Mouse (Mus musculus): ENCODE results near the gene Gba2. TPM values are rescaled to one million over a fixed set of nuclear protein-coding genes. Genes with fewer than 3 reads are reported as not detected.
"Not testable (repeated sequence)": the region's sequence is repeated elsewhere in the genome, so short reads cannot be mapped to it uniquely, and the experiment has no call there.

Gba2 gene
- total RNA-seq, 2 experiments from 2014 or later: 8.2 to 8.3 TPM

DNA sequence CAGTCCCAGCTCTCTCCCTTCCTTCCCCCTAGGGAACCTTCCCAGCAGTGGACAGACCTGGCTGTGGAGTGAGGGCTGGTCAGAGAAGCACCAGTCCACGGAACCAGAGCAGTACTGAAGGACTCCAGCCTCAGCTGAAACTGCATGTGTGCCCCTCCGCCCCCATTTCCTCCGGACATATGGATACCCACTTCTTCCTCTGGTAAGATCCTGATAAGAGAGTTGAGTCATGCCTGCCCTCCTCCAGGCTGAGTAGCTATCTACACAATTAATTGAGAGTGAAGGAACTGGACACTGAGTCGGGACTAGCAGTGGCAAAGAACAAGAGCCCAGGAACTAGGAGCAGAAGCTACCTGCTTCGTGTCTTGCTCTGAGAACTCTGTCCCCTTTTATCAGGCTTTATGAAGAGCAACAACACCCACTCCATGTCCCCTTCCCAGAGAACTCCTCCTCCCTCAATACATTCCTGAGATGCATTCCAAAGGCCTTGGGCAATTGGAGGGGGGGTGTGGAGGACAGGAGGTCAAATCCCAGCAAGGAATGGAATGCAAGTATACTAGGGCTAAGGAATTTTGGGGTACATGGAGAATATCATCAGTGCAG lies 20.5 kb downstream of the Gba2 start:
- no peak for DNase-seq (ENCODE audit: low spot score in 2 of 2)

DNA sequence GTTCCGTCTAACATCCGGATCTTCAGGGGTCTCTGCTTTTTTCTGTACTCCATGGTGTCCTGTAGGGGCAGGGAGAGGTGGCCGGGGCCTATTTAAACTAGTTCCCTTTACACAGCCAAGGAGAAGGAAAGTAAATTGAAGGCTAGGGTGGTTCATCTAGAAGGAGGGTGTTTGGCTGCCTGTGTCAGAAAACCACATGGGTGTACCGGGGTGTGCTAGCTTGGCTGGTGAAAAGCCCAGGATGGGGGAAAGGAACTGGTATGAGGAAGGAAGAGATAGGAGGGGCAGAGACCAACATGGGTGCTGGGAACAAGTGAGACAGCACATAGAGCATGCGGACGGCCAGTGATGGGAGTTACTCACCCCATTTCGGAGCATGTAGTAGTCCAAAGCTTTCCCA lies 22.7 kb downstream of the Gba2 start:
- no peak for DNase-seq (ENCODE audit: low spot score in 2 of 2)

DNA sequence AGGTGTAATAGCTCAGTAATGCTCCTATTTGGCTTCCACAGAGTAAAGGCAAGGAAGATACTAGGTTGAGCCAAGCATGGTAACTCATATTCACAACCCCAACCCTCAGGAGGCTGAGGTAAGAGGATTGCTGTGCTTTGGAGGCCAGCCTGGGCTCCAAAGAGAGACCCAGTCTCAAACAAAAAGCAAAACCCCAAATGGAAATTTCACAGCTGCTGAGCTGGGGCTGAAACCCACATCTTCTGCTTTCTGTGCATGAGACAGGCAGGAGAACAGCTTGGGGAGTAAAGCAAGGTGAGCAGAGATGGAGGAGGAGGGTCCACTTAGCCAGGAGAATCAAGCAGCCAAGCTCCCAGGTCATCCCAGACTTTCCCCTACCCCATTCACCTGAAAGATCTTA lies 24.8 kb downstream of the Gba2 start:
- no peak for DNase-seq (ENCODE audit: low spot score in 2 of 2)

DNA sequence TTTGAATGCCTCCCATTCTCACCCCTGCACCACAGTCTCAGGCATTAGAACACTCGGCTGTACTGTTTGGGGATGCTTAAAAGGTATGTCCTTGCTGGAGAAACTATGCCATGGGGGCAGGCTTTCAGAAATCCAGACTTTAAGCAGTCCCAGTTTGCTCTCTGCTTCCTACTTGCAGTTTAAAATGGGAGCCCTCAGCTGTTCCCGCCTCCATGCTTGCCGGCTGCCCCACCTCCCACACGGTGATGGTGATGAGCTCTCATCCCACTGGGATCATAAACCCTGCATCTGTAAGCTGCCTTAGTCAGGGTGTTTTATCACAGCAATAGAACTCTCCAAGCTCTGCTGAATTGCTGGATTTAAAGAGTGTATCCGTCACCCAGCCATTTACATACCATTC lies 26.2 kb downstream of the Gba2 start:
- DNase-seq (ENCODE audit: low spot score in 2 of 2): no peak

DNA sequence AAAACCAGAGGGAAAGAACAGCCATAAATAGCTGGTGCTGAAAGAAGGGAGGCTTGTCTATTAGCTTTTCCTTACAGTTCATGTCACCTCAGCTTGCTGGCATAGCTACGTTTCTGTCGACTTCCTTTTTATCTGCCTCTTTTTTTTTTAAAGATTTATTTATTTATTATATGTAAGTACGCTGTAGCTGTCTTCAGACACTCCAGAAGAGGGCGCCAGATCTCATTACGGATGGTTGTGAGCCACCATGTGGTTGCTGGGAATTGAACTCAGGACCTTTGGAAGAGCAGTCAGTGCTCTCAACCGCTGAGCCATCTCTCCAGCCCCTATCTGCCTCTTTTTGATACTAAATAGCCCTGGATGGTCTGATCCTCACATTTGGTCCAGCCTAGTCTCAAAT lies 26.8 kb downstream of the Gba2 start:
- not testable (repeated sequence) for DNase-seq (ENCODE audit: low spot score in 2 of 2)

DNA sequence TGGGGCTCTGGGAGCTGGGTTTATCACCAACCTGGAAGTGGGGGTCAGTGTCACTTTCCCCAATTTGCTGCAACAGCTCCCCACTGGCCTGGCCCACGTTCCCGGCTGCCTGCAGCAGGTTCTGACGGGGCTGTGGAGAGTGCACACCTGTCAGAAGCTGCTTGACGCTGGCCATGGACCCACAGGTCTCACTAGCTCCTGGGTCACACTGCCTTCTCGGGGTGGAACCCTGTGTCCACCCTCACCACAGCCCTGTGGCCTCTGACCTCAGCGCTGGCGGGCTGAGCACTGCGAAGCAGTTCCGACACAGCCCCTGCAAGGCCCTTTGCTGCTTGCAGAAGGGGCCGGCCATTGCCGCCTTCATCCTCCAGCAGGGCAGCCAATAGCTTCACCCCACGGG lies 29.6 kb downstream of the Gba2 start:
- no peak for DNase-seq (ENCODE audit: low spot score in 2 of 2)

DNA sequence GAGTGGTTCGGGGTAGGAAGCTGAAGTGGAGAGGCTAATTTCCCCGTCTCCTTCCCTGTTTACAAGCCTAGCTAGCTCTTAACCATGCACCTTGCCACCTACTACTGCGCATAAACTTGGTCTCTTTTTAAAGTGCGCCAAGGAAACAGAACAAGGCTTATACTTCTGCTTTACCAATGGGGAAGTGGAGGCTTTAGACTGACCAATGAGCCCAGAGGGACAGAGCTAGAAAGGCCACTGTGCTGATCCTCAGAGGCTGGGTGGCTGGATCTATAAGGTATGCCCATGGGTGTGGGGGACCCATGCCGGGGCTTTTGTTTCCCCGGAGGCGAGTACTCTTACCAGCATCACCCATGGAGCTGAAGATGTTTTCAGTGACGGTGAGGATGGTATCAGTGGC lies 31.5 kb downstream of the Gba2 start:
- no peak for DNase-seq (ENCODE audit: low spot score in 2 of 2)

DNA sequence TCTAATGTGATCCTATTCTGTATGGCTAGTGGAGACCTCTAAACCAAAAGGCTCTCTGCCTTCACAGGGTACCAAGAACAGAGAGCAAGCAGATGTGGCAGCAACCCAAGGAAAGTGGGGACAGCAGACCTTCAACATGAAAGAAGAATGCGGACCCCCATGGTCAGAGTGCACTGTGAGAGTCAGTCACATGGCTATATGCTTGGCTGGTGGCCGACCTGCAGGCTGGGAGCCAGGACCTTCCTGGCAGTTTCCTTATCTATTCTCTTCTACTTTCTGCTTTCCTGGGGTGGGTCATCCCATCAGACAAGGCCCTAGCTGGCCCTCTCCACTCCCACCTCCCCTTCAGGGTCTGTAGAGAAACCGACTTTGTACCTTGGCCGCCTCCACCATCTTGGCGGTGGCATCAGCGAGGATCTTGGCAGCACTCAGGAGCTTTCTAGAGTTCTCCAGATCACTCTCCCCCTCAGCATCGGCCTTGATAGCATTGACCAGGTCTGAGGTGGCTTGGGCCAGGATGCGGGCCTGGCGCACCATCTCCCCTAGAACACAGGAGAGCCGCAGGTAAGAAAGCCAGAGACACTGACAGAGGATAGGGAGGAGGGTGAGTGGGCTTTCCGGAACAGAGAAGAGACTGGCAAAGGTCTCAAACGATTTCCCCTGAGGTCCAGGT lies 32.2 kb downstream of the Gba2 start:
- DNase-seq (ENCODE audit: low spot score in 2 of 2): no peak

DNA sequence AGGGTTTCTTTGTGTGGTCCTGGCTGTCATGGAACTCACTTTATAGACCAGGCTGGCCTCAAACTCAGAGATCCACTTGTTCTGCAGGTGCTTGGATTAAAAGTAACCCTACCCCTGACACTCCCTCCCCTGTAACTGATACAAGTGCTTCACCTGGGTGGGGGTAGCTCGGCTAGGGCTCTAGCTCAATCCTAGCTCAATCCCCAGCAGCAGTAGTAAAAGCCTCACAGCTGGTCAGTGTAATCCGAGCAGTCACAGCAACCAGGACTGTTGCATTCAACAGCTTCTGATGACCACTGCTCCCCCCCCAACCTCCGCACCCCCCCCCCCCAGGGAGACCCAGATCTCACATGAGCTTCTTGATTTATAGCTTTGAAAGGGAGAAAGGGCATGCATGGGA lies 36.6 kb downstream of the Gba2 start:
- DNase-seq (ENCODE audit: low spot score in 2 of 2): no peak

DNA sequence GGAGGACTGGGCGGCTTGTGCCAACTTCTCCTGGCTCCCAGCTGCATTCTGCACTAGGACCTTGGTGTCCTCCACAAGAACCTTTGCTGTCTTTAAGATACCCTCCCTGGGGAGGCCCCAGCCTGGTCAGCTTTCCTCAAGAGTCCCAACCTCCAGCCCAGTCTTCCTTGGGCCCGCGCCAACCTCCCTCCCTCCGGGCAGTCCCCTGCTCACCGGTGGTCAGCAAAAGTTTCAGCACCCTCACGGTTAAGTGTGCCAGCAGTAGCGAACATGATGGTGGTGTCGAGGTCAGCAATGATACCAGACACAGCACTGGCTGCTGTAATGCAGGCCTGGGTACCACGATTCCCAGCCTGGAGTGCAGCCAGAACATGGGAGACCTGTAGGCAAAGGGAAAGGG lies 42.6 kb downstream of the Gba2 start:
- no peak for DNase-seq (ENCODE audit: low spot score in 2 of 2)

DNA sequence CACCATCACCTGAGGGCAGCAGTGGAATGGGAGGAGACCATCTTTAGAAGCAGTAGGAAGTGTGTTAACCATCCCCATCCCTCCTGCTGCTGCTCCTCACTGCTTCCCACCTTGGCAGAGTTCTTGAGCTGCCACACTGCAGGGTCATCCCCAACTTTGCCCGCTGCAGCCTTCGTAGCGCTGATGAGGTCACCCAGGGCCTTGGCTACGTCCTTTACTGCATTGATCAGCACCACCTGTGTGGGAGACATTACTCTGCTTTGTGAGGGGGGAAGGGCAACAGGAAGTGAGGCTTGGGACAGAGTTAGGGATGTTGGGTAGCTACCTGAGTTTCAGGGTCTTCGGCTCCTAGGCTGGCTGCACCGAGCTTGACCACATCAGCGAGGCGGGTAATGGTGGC lies 43.0 kb downstream of the Gba2 start:
- DNase-seq (ENCODE audit: low spot score in 2 of 2): no peak

DNA sequence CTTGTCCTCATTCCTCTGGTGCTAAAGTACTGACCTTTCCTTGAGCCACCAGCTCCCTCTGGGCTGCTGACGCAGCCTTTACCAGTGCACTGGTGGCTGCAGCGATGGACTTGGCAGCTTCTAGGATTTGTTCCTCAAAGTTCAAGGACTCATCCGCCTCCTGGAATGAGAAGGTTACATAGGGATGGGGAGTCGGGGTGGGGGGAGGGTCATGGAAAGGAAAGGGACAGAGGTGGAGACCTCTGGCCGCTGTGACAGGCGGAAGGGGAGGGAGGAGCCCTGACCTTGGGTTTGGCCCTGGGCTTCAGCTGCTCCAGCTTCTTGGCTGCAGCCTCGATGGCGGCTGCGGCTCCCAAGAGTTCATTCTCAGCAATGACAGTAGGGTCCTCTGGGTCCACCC lies 45.4 kb downstream of the Gba2 start:
- DNase-seq (ENCODE audit: low spot score in 2 of 2): peak in 1 of 2 experiments; percentile 61

DNA sequence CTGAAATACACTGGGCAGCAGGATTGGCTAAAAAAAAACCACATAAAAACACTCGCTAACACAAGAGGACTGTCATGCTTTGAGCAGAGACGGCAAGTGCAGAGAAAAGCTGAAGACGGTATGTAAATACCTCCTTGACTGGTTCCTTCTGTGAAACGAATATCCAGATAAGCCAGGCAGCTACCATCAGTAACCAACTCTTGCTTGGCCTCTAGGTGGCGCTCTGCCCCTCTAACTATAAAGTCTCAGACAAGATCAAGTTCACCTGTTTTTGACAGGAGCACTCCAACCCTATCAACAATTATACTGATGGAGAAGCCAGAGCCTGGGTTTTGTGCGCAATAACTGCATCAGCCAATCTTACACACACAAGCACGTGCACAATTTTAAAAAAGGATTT lies 48.1 kb downstream of the Gba2 start:
- peak; percentile 78 to 83 for DNase-seq (ENCODE audit: low spot score in 2 of 2)

DNA sequence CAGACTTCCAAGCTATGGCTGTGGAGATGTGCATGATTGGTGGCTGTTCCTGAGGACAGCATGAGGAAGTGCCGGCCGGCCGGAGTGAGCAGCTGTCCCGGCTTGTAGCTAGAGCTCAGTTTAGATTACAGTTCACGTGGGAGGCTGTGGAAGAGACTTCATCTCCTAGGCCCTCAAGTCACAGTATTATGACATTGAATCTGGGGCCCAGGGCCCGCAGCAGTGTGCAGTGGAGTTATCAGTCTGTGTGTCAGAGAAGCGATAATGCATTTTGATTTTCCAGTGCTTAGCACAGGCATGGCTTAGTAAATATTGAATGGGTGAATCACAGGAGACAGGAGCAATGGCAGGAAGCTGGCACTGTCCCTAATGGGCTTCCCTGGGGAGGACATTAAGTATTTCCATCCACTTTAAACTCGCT lies 48.6 kb downstream of the Gba2 start:
- DNase-seq (ENCODE audit: low spot score in 2 of 2): no peak

DNA sequence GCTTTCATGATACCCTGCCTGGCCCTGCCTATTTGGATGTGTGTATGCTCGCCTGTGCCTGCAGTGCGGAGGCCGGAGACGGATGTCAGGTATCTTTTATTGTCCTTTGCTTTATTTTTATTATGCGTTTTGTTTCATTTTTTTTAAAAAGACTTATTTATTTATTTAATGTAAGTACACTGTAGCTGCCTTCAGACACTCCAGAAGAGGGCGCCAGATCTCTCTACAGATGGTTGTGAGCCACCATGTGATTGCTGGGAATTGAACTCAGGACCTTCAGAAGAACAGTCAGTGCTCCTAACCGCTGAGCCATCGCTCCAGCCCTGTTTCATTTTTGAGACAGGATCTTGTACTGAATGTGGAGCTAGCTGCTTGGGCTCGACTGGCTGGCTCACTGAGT lies 50.2 kb downstream of the Gba2 start:
- DNase-seq (ENCODE audit: low spot score in 2 of 2): no peak

DNA sequence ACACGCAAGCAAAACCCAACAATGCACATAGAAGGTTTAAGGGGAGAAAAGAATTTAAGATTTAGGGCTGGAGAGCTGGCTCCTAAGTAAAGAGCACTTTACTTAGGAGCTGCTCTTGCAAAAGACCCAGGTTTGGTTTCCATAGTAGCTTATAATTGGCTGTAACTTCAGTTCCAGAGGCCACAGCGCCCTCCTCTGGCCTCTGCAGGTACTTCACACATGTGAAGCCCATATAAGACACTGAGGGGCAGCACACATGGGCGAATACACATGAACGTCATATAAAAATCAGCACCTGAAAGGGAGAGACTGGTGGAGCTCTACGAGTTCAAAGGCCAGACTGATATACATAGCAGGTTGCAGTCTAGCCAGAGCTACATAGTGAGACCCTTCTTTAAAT lies 50.8 kb downstream of the Gba2 start:
- no peak for DNase-seq (ENCODE audit: low spot score in 2 of 2)

DNA sequence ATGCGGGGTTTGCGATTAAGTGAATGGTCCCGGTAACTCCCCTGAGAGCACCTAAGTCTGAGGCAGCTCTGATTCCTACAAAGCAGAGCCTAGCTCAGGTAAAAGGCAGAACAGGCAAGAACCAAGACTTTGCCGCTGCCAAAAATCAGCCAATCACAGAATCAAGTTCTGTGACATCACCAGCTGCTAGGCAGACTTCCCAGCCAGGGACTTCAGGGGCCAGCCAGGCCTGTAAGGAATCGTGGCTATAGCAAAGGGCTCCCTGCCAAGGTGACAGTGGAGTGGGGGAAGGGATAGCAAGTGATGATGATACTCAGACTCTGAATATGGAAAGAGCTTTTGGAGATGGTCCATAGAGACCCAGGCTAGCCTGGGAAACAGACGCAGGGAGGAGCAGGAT lies 58.7 kb downstream of the Gba2 start:
- DNase-seq (ENCODE audit: low spot score in 2 of 2): peak; percentile 88 to 91

DNA sequence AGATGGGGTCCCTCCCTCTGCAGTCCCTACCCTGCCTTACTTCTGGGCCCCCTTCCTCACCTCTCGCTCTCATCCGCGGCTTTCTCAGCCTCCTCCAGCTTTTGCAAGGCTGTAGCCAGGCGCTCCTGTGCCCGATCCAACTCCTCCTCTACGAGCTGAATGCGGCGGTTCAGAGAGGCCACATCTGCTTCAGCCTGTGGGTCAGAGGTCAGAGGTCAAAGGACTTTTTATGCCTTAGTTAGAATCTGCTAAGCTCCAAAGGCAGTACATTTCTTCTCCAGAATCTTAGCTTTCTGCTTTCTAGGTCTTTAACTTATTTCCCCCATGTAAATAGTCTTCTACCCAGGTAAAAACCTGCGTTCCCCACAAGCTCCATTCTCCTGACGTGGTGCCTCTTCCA lies 59.1 kb downstream of the Gba2 start:
- DNase-seq (ENCODE audit: low spot score in 2 of 2): no peak

Other genes with a start within 250 kb of the Gba2 start
- 10 to 100 TPM; 36.9 to 39.9 TPM for gene Rusc2, start 196.9 kb downstream of the Gba2 start, total RNA-seq (2021)
- gene Fam166b, start 149.7 kb downstream of the Gba2 start, total RNA-seq (2021): not detected
- gene Tesk1, start 136.9 kb downstream of the Gba2 start, total RNA-seq (2021): 10 to 100 TPM; 67.6 to 72.3 TPM
- 1 to 10 TPM; 2.6 to 2.8 TPM for gene Cd72, start 124.2 kb downstream of the Gba2 start, total RNA-seq (2021)
- under 1 TPM in 1 of 2 experiments, not detected in 1; 0.38 TPM for gene Sit1, start 95.1 kb downstream of the Gba2 start, total RNA-seq (2021)
- gene Ccdc107, start 86.0 kb downstream of the Gba2 start, total RNA-seq (2021): 10 to 100 TPM; 49.7 to 58.0 TPM
- 1 to 10 TPM; 1.1 to 1.9 TPM for gene Arhgef39, start 79.2 kb downstream of the Gba2 start, total RNA-seq (2021)
- gene Car9, start 71.9 kb downstream of the Gba2 start, total RNA-seq (2021): under 1 TPM; 0.56 to 0.61 TPM
- 10 to 100 TPM; 33.4 to 61.7 TPM for gene Tpm2, start 55.1 kb downstream of the Gba2 start, total RNA-seq (2021)
- 100 to 1,000 TPM in 1 of 2 experiments, 10 to 100 TPM in 1; 95.8 to 144 TPM for gene Creb3, start 16.5 kb downstream of the Gba2 start, total RNA-seq (2021)
- 100 to 1,000 TPM; 167 to 208 TPM for gene Tln1, start 16.2 kb downstream of the Gba2 start, total RNA-seq (2021)
- 10 to 100 TPM; 40.7 to 48.7 TPM for gene Rgp1, start 158 bp downstream of the Gba2 start, total RNA-seq (2021)
- gene Msmp, start 5.6 kb upstream of the Gba2 start, total RNA-seq (2021): under 1 TPM; 0.70 to 0.73 TPM
- gene Npr2, start 53.1 kb upstream of the Gba2 start, total RNA-seq (2021): 10 to 100 TPM; 24.9 to 42.4 TPM
- gene Spag8, start 74.7 kb upstream of the Gba2 start, total RNA-seq (2021): under 1 TPM; 0.53 to 0.54 TPM
- gene Hint2, start 77.6 kb upstream of the Gba2 start, total RNA-seq (2021): 100 to 1,000 TPM in 1 of 2 experiments, 10 to 100 TPM in 1; 79.2 to 121 TPM
- gene Tmem8b, start 90.1 kb upstream of the Gba2 start, total RNA-seq (2021): 1 to 10 TPM; 5.2 to 7.5 TPM
- under 1 TPM; 0.19 to 0.40 TPM for gene Fam221b, start 90.3 kb upstream of the Gba2 start, total RNA-seq (2021)
- gene Olfr70, start 121.9 kb upstream of the Gba2 start, total RNA-seq (2021): not detected
- gene Olfr71, start 131.4 kb upstream of the Gba2 start, total RNA-seq (2021): not detected
- 1 to 10 TPM; 2.4 to 6.4 TPM for gene Hrct1, start 148.3 kb upstream of the Gba2 start, total RNA-seq (2021)
- 1 to 10 TPM; 1.6 to 2.3 TPM for gene Spaar, start 151.2 kb upstream of the Gba2 start, total RNA-seq (2021)
- not detected for gene Olfr159, start 192.1 kb upstream of the Gba2 start, total RNA-seq (2021)
- gene Olfr156, start 245.0 kb upstream of the Gba2 start, total RNA-seq (2021): not detected

All from adrenal gland, adult 18-20 months (tissue).